Mouse (Mus musculus) megakaryocyte, adult 5-6 weeks (primary cell): Measurements from ENCODE around the gene Mmrn2. TPM values are rescaled to one million over a fixed set of nuclear protein-coding genes. Genes with fewer than 3 reads are reported as not detected.

Source experiments
- total RNA-seq, 2 experiments: library from RNA; stranded (forward) in 1 of 2; stranded (reverse) in 1 of 2; fragments of 153-499, 151-499 nt in 1 of 2; fragments of 221-1000, 200-1000 nt in 1 of 2; gene quantifications; 2 replicates each; pipeline versions ENCODE4 v1.2.3 to v1.2.4; 2015 to 2017

Mmrn2 gene
- total RNA-seq, 2 experiments from 2014 or later = not detected

Other genes starting within 250 kb of the Mmrn2 start
- gene Npy4r, start 223.0 kb upstream of the Mmrn2 start, total RNA-seq (2015) = not detected in 2 replicates
- not detected in 2 replicates for gene Npy4r, start 223.0 kb upstream of the Mmrn2 start, total RNA-seq (2017)
- gene Gprin2, start 173.8 kb upstream of the Mmrn2 start, total RNA-seq (2015) = not detected in 2 replicates
- gene Gprin2, start 173.8 kb upstream of the Mmrn2 start, total RNA-seq (2017) = not detected in 2 replicates
- gene Syt15, start 155.9 kb upstream of the Mmrn2 start, total RNA-seq (2015) = not detected in 2 replicates
- not detected in 2 replicates for gene Syt15, start 155.9 kb upstream of the Mmrn2 start, total RNA-seq (2017)
- gene Shld2, start 65.0 kb upstream of the Mmrn2 start, total RNA-seq (2015) = 11.5 and 13.4 TPM in 2 replicates
- gene Shld2, start 65.0 kb upstream of the Mmrn2 start, total RNA-seq (2017) = 12.9 and 14.6 TPM in 2 replicates
- gene Glud1, start 64.7 kb upstream of the Mmrn2 start, total RNA-seq (2015) = 362 and 395 TPM in 2 replicates
- gene Glud1, start 64.7 kb upstream of the Mmrn2 start, total RNA-seq (2017) = 294 and 308 TPM in 2 replicates
- not detected in 2 replicates for gene Fam25c, start 20.0 kb upstream of the Mmrn2 start, total RNA-seq (2015)
- not detected in 2 replicates for gene Fam25c, start 20.0 kb upstream of the Mmrn2 start, total RNA-seq (2017)
- not detected in 2 replicates for gene Sncg, start 676 bp upstream of the Mmrn2 start, total RNA-seq (2015)
- not detected in 2 replicates for gene Sncg, start 676 bp upstream of the Mmrn2 start, total RNA-seq (2017)
- 2.5 and 3.2 TPM in 2 replicates for gene Bmpr1a, start 127.9 kb downstream of the Mmrn2 start, total RNA-seq (2015)
- 2.3 and 2.6 TPM in 2 replicates for gene Bmpr1a, start 127.9 kb downstream of the Mmrn2 start, total RNA-seq (2017)
- not detected in 2 replicates for gene 9230112D13Rik, start 147.3 kb downstream of the Mmrn2 start, total RNA-seq (2015)
- gene 9230112D13Rik, start 147.3 kb downstream of the Mmrn2 start, total RNA-seq (2017) = not detected in 2 replicates
- not detected in 2 replicates for gene Ldb3, start 213.2 kb downstream of the Mmrn2 start, total RNA-seq (2015)
- not detected in 2 replicates for gene Ldb3, start 213.2 kb downstream of the Mmrn2 start, total RNA-seq (2017)
- gene Opn4, start 224.7 kb downstream of the Mmrn2 start, total RNA-seq (2015) = not detected in 2 replicates
- not detected in 2 replicates for gene Opn4, start 224.7 kb downstream of the Mmrn2 start, total RNA-seq (2017)